Mouse (Mus musculus) CH12.LX (cell line): ENCODE data around the gene Hdac4. TPM values are rescaled to one million over a fixed set of nuclear protein-coding genes. Genes with fewer than 3 reads are reported as not detected.

Source experiments
- DNase-seq: peaks from one replicate; pipeline ENCODE4 v3.0.0-alpha.2; 2013; ENCODE audit errors: extremely low read depth
- H3K27ac ChIP-seq: 2 replicates; pipeline ENCODE4 v1.5.1; 2012; ENCODE audit warnings: low read depth, mild to moderate bottlenecking, control low read depth, moderate library complexity; ENCODE audit not compliant: insufficient read depth
- H3K27me3 ChIP-seq: replicated peaks from 2 replicates; pipeline ENCODE3; 2012; ENCODE audit warnings: inconsistent platforms
- H3K36me3 ChIP-seq, 2 experiments: replicated peaks in 1 of 2; 2 replicates each; pipeline versions ENCODE3 to v1.6.1; 2012; ENCODE audit warnings: inconsistent platforms in 1 of 2, low read length in 1 of 2, mild to moderate bottlenecking in 1 of 2, mixed read lengths in 1 of 2, moderate library complexity in 1 of 2; ENCODE audit not compliant: control insufficient read depth in 1 of 2, insufficient read depth in 1 of 2
- H3K4me1 ChIP-seq, 2 experiments: 2 replicates each; pipeline ENCODE4 v1.6.1; 2012; ENCODE audit warnings: inconsistent platforms in 1 of 2, moderate library complexity in 1 of 2; ENCODE audit not compliant: insufficient read depth in 2 of 2, control insufficient read depth in 1 of 2
- H3K4me2 ChIP-seq: 2 replicates; pipeline ENCODE4 v1.6.1; 2012; ENCODE audit warnings: low read depth, mild to moderate bottlenecking, control low read depth; ENCODE audit not compliant: poor library complexity, insufficient read depth, severe bottlenecking
- H3K4me3 ChIP-seq, 3 experiments: fragments of 150-350 bp in 1 of 3; sonication (generic) in 1 of 3; replicated peaks in 1 of 3; 2 replicates each; pipeline versions ENCODE3 to v1.5.1; 2011 to 2012; ENCODE audit warnings: low read depth in 2 of 3, low read length in 2 of 3, mild to moderate bottlenecking in 2 of 3, moderate library complexity in 2 of 3, control low read depth in 1 of 3, improper control_type of control experiment in 1 of 3, inconsistent platforms in 1 of 3, mixed read lengths in 1 of 3; ENCODE audit not compliant: poor library complexity in 1 of 3
- H3K79me2 ChIP-seq: replicated peaks from 2 replicates; pipeline ENCODE4 v1.6.1; 2012; ENCODE audit warnings: mild to moderate bottlenecking, moderate library complexity; ENCODE audit not compliant: control insufficient read depth, poor library complexity, insufficient read depth, severe bottlenecking; ENCODE audit errors: extremely low read depth
- H3K9ac ChIP-seq: 2 replicates; pipeline ENCODE4 v1.6.1; 2012; ENCODE audit warnings: low read depth, mild to moderate bottlenecking, control low read depth, moderate library complexity; ENCODE audit not compliant: insufficient read depth
- H3K9me3 ChIP-seq: replicated peaks from 2 replicates; pipeline ENCODE3; 2012; ENCODE audit warnings: low read length, inconsistent platforms, mixed read lengths
- BHLHE40 ChIP-seq: IDR thresholded peaks from 2 replicates; pipeline ENCODE4 v1.6.1; 2011; ENCODE audit warnings: mild to moderate bottlenecking, low read depth, low read length, improper control_type of control experiment
- CTCF ChIP-seq, 2 experiments: IDR thresholded peaks in 1 of 2; conservative IDR thresholded peaks in 1 of 2; 2 replicates each; pipeline ENCODE4 v1.5.1; 2011 to 2012; ENCODE audit warnings: low read depth in 2 of 2, low read length in 2 of 2, improper control_type of control experiment in 1 of 2, inconsistent platforms in 1 of 2, mild to moderate bottlenecking in 1 of 2, moderate library complexity in 1 of 2
- E2F4 ChIP-seq: IDR thresholded peaks from 2 replicates; pipeline ENCODE4 v1.6.1; 2011; ENCODE audit warnings: low read depth, low read length, improper control_type of control experiment; ENCODE audit not compliant: insufficient replicate concordance
- ELF1 ChIP-seq: IDR thresholded peaks from 2 replicates; pipeline ENCODE4 v1.6.1; 2014; ENCODE audit warnings: low read depth, mild to moderate bottlenecking, inconsistent platforms, low read length, improper control_type of control experiment
- EP300 ChIP-seq: IDR thresholded peaks from 2 replicates; pipeline ENCODE4 v1.6.1; 2011; ENCODE audit warnings: low read length, improper control_type of control experiment
- GABPA ChIP-seq: IDR thresholded peaks from 2 replicates; pipeline ENCODE4 v1.6.1; 2012; ENCODE audit warnings: low read depth, low read length, improper control_type of control experiment, inconsistent platforms; ENCODE audit not compliant: insufficient replicate concordance
- IRF4 ChIP-seq: IDR thresholded peaks from 2 replicates; pipeline ENCODE4 v1.6.1; 2014; ENCODE audit warnings: low read depth, mild to moderate bottlenecking, inconsistent platforms, low read length, improper control_type of control experiment
- JUND ChIP-seq: conservative IDR thresholded peaks from 2 replicates; pipeline ENCODE4 v1.6.1; 2011; ENCODE audit warnings: low read depth, low read length, improper control_type of control experiment
- MYC ChIP-seq: IDR thresholded peaks from 2 replicates; pipeline ENCODE4 v1.6.1; 2011; ENCODE audit warnings: low read depth, mild to moderate bottlenecking, improper control_type of control experiment, low read length
- NELFE ChIP-seq: IDR thresholded peaks from 2 replicates; pipeline ENCODE4 v1.6.1; 2011; ENCODE audit warnings: low read depth, low read length, improper control_type of control experiment
- PAX5 ChIP-seq: IDR thresholded peaks from 2 replicates; pipeline ENCODE4 v1.6.1; 2012; ENCODE audit warnings: low read length, inconsistent platforms, mixed read lengths
- POLR2A ChIP-seq: IDR thresholded peaks from 2 replicates; pipeline ENCODE4 v1.6.1; 2011; ENCODE audit warnings: low read depth, mild to moderate bottlenecking, improper control_type of control experiment, low read length
- SIN3A ChIP-seq: IDR thresholded peaks from 2 replicates; pipeline ENCODE4 v1.6.1; 2012; ENCODE audit warnings: low read length, improper control_type of control experiment, inconsistent platforms
- SMC3 ChIP-seq: IDR thresholded peaks from 2 replicates; pipeline ENCODE4 v1.6.1; 2011; ENCODE audit warnings: low read depth, low read length, improper control_type of control experiment
- TCF12 ChIP-seq: IDR thresholded peaks from 2 replicates; pipeline ENCODE4 v1.6.1; 2014; ENCODE audit warnings: low read depth, mild to moderate bottlenecking, inconsistent platforms, low read length, improper control_type of control experiment
- ZMIZ1 ChIP-seq: IDR thresholded peaks from 2 replicates; pipeline ENCODE4 v1.6.1; 2012; ENCODE audit warnings: low read depth, mild to moderate bottlenecking, inconsistent platforms, low read length, improper control_type of control experiment
- dilution Hi-C: fragments of 300-500 bp; cut with MboI; formaldehyde crosslinking; loops from 2 replicates; pipeline ENCODE4 v1.14.3; 2020; ENCODE audit warnings: low sequenced_read_pairs; ENCODE audit not compliant: extremely low pct_unique_long_range_greater_than_20kb, extremely low pct_ligation_motif_present
- in situ Hi-C: fragments of 300-500 bp; cut with MboI; formaldehyde crosslinking; loops from 3 replicates; pipeline ENCODE4 v1.14.3; 2019; ENCODE audit warnings: low sequenced_read_pairs, low pct_ligation_motif_present, low pct_unique_long_range_greater_than_20kb, mixed read lengths
- polyA plus RNA-seq: library from polyadenylated mRNA; unstranded; fragments of >175 nt; gene quantifications from 2 replicates; pipeline ENCODE4 v1.2.1, GENCODE M21; 2012; ENCODE audit warnings: low read depth; ENCODE audit not compliant: insufficient read length
- total RNA-seq, 2 experiments: library from RNA; depleted of rRNA; stranded (reverse); fragments of 300-350 nt in 1 of 2; fragments of >200 nt in 1 of 2; gene quantifications; 2 replicates each; pipeline ENCODE4 v1.2.3; 2012 to 2014

Gene Hdac4
- total and polyA plus RNA-seq, 3 experiments, result 2.4 to 6.3 (median 4.3) TPM

- DNase-seq, result no peak
- Histone ChIP-seq H3K4me2 (no peak overlapping the region), H3K36me3 (peaks cover 24 to 71% of the 10 kb centered on the region in 2 experiments), H3K4me3 (no peak overlapping the region), H3K9me3 (no peaks in the 10 kb centered on the region), H3K27ac (no peak overlapping the region), H3K4me1 (peaks cover 8 to 31% of the 10 kb centered on the region in 2 experiments), H3K79me2 (no peaks in the 10 kb centered on the region), H3K9ac (no peak overlapping the region), H3K27me3 (no peaks in the 10 kb centered on the region)
- no peak for TF ChIP-seq E2F4
- no peak for TF ChIP-seq BHLHE40
- no peak for TF ChIP-seq TCF12
- TF ChIP-seq MYC, result no peak
- no peak for TF ChIP-seq ELF1
- TF ChIP-seq GABPA, result no peak
- no peak for TF ChIP-seq NELFE
- no peak for TF ChIP-seq CTCF (conservative IDR thresholded peaks at IDR 0.05 in 1 of 2, IDR thresholded peaks at IDR 0.05 in 1 of 2; ENCODE audit: low read depth in 2 of 2, low read length in 2 of 2)
- TF ChIP-seq EP300, result no peak
- no peak for TF ChIP-seq SIN3A
- no peak for TF ChIP-seq SMC3
- TF ChIP-seq IRF4, result no peak
- TF ChIP-seq PAX5, result no peak
- TF ChIP-seq JUND, result no peak
- dilution Hi-C loops, result no loop called here
- in situ Hi-C loops, result no loop called here
Observed at GRCm38 (mm10) chr1:91961231-91961630, 234.3 kb downstream of the Hdac4 start.

- H3K4me1 ChIP-seq, result peaks cover 3 to 23% of the 10 kb centered on the region in 2 experiments
- in situ Hi-C loops, result no loop called here
- no peaks in the 10 kb centered on the region for H3K9me3 ChIP-seq
- H3K27ac ChIP-seq, result no peak overlapping the region
- H3K27me3 ChIP-seq, result no peaks in the 10 kb centered on the region
- H3K36me3 ChIP-seq, result peaks cover 23 to 72% of the 10 kb centered on the region in 2 experiments
- no peak for DNase-seq
- H3K4me2 ChIP-seq, result no peak overlapping the region
- H3K79me2 ChIP-seq, result no peaks in the 10 kb centered on the region
- dilution Hi-C loops, result no loop called here
- no peak overlapping the region for H3K9ac ChIP-seq
- no peak overlapping the region for H3K4me3 ChIP-seq
- no peak for TF ChIP-seq ELF1
- no peak for TF ChIP-seq POLR2A
Observed at GRCm38 (mm10) chr1:91959891-91960290, 235.6 kb downstream of the Hdac4 start.

- Histone ChIP-seq H3K9me3 (no peaks in the 10 kb centered on the region), H3K4me3 (no peak overlapping the region), H3K4me1 (peaks cover 0 to 19% of the 10 kb centered on the region in 2 experiments; a peak in 2 of 4 replicates), H3K27ac (no peak overlapping the region), H3K4me2 (no peak overlapping the region), H3K36me3 (peaks cover 25 to 69% of the 10 kb centered on the region in 2 experiments), H3K79me2 (no peaks in the 10 kb centered on the region), H3K9ac (no peak overlapping the region), H3K27me3 (no peaks in the 10 kb centered on the region)
- dilution Hi-C loops, result no loop called here
- DNase-seq, result no peak
- TF ChIP-seq ZMIZ1, result no peak
- in situ Hi-C loops, result no loop called here
Observed at GRCm38 (mm10) chr1:91959044-91959443, 236.5 kb downstream of the Hdac4 start.
